Mouse (Mus musculus) thymus, adult 2 months (tissue): Measurements from ENCODE around the gene Hspa4.

ENCODE experiments used
- CTCF ChIP-seq: fragments of 200-500 bp; IDR thresholded peaks from 2 replicates; pipeline ENCODE4 v1.5.1; 2012; ENCODE audit warnings: mild to moderate bottlenecking, control low read depth, low read length, moderate library complexity, borderline replicate concordance; ENCODE audit not compliant: control insufficient read depth, poor library complexity, insufficient read depth; ENCODE audit errors: extremely low read depth
- POLR2A ChIP-seq: fragments of 200-500 bp; IDR thresholded peaks from 2 replicates; pipeline ENCODE4 v1.6.1; 2012; ENCODE audit warnings: mild to moderate bottlenecking, low read length, control low read depth, moderate library complexity; ENCODE audit not compliant: control insufficient read depth, poor library complexity, insufficient read depth; ENCODE audit errors: extremely low read depth

- TF ChIP-seq POLR2A (no peak), CTCF (no peak)
Measured at GRCm38 (mm10) chr11:53301167-53301515, 884 bp upstream of the Hspa4 start.
